Mouse (Mus musculus): ENCODE results near the gene Vmn1r55. TPM values are rescaled to one million over a fixed set of nuclear protein-coding genes. Genes with fewer than 3 reads are reported as not detected.

The Vmn1r55 gene
- polyA plus RNA-seq, 1 experiment from 2014 or later, result not detected

Small RNAs within 50 kb of the gene (microRNA-seq; reads per million reads assigned to microRNA genes)
- gene Gm26217, result not detected

Other genes with a start within 250 kb of the Vmn1r55 start
- gene Gm36210, start 243.2 kb downstream of the Vmn1r55 start, polyA plus RNA-seq (2014; fragmentation: Nextera tagmentation; extraction: Ambion mirVana), result 0.33 and 0.44 TPM in 2 replicates
- gene Zfp628, start 234.5 kb downstream of the Vmn1r55 start, polyA plus RNA-seq (2014; fragmentation: Nextera tagmentation; extraction: Ambion mirVana), result 3.6 and 3.8 TPM in 2 replicates
- 9.8 and 17.7 TPM in 2 replicates for gene Nat14, start 227.6 kb downstream of the Vmn1r55 start, polyA plus RNA-seq (2014; fragmentation: Nextera tagmentation; extraction: Ambion mirVana)
- 0.23 and 0.41 TPM in 2 replicates for gene Ssc5d, start 223.9 kb downstream of the Vmn1r55 start, polyA plus RNA-seq (2014; fragmentation: Nextera tagmentation; extraction: Ambion mirVana)
- gene Sbk2, start 185.3 kb downstream of the Vmn1r55 start, polyA plus RNA-seq (2014; fragmentation: Nextera tagmentation; extraction: Ambion mirVana), result not detected in 2 replicates
- 0.39 and 0.42 TPM in 2 replicates for gene Sbk3, start 178.5 kb downstream of the Vmn1r55 start, polyA plus RNA-seq (2014; fragmentation: Nextera tagmentation; extraction: Ambion mirVana)
- 37.9 and 52.9 TPM in 2 replicates for gene Zfp579, start 153.5 kb downstream of the Vmn1r55 start, polyA plus RNA-seq (2014; fragmentation: Nextera tagmentation; extraction: Ambion mirVana)
- 11.3 and 13.5 TPM in 2 replicates for gene Zfp524, start 135.3 kb downstream of the Vmn1r55 start, polyA plus RNA-seq (2014; fragmentation: Nextera tagmentation; extraction: Ambion mirVana)
- gene Fiz1, start 135.0 kb downstream of the Vmn1r55 start, polyA plus RNA-seq (2014; fragmentation: Nextera tagmentation; extraction: Ambion mirVana), result 34.3 and 42.8 TPM in 2 replicates
- gene Gm44973, start 134.2 kb downstream of the Vmn1r55 start, polyA plus RNA-seq (2014; fragmentation: Nextera tagmentation; extraction: Ambion mirVana), result 0.59 and 1.9 TPM in 2 replicates
- 5.4 and 5.9 TPM in 2 replicates for gene Zfp865, start 129.3 kb downstream of the Vmn1r55 start, polyA plus RNA-seq (2014; fragmentation: Nextera tagmentation; extraction: Ambion mirVana)
- gene Ccdc106, start 129.1 kb downstream of the Vmn1r55 start, polyA plus RNA-seq (2014; fragmentation: Nextera tagmentation; extraction: Ambion mirVana), result 36.1 and 45.5 TPM in 2 replicates
- gene 4632433K11Rik, start 115.6 kb downstream of the Vmn1r55 start, polyA plus RNA-seq (2014; fragmentation: Nextera tagmentation; extraction: Ambion mirVana), result not detected in 2 replicates
- gene Zfp784, start 111.2 kb downstream of the Vmn1r55 start, polyA plus RNA-seq (2014; fragmentation: Nextera tagmentation; extraction: Ambion mirVana), result 6.2 and 6.3 TPM in 2 replicates
- 54.5 and 64.9 TPM in 2 replicates for gene Zfp580, start 98.1 kb downstream of the Vmn1r55 start, polyA plus RNA-seq (2014; fragmentation: Nextera tagmentation; extraction: Ambion mirVana)
- gene U2af2, start 87.5 kb downstream of the Vmn1r55 start, polyA plus RNA-seq (2014; fragmentation: Nextera tagmentation; extraction: Ambion mirVana), result 124 and 133 TPM in 2 replicates
- gene Epn1, start 69.4 kb downstream of the Vmn1r55 start, polyA plus RNA-seq (2014; fragmentation: Nextera tagmentation; extraction: Ambion mirVana), result 71.3 and 89.0 TPM in 2 replicates
- gene Rfpl4, start 32.7 kb downstream of the Vmn1r55 start, polyA plus RNA-seq (2014; fragmentation: Nextera tagmentation; extraction: Ambion mirVana), result not detected in 2 replicates
- gene Rasl2-9, start 23.7 kb downstream of the Vmn1r55 start, polyA plus RNA-seq (2014; fragmentation: Nextera tagmentation; extraction: Ambion mirVana), result 0.29 and 0.38 TPM in 2 replicates
- not detected in 2 replicates for gene Vmn1r56, start 47.1 kb upstream of the Vmn1r55 start, polyA plus RNA-seq (2014; fragmentation: Nextera tagmentation; extraction: Ambion mirVana)
- not detected in 2 replicates for gene Vmn1r57, start 68.8 kb upstream of the Vmn1r55 start, polyA plus RNA-seq (2014; fragmentation: Nextera tagmentation; extraction: Ambion mirVana)
- not detected in 2 replicates for gene Gm5065, start 200.9 kb upstream of the Vmn1r55 start, polyA plus RNA-seq (2014; fragmentation: Nextera tagmentation; extraction: Ambion mirVana)
- gene Nlrp2, start 201.4 kb upstream of the Vmn1r55 start, polyA plus RNA-seq (2014; fragmentation: Nextera tagmentation; extraction: Ambion mirVana), result not detected in 2 replicates

All from forebrain, embryonic 14.5 days (tissue).